Mouse (Mus musculus) neural tube, embryonic 14.5 days (tissue): Measurements from ENCODE around the gene Sectm1a. TPM values are rescaled to one million over a fixed set of nuclear protein-coding genes. Genes with fewer than 3 reads are reported as not detected.

ENCODE experiments used
- ATAC-seq: fragments of 200-750 bp; cut with Nextera tagmentation; 2 replicates; pipeline ENCODE4 v1.8.0; 2017; ENCODE audit warnings: low read depth, mild to moderate bottlenecking, moderate TSS enrichment, moderate library complexity
- H3K27ac ChIP-seq: fragments of 300-500 bp; sonication (generic); 2 replicates; pipeline ENCODE4 v1.5.1; 2014; ENCODE audit warnings: low read depth, mild to moderate bottlenecking, control low read depth, low read length, moderate library complexity, mixed read lengths
- H3K27me3 ChIP-seq: fragments of 300-500 bp; sonication (generic); 2 replicates; pipeline ENCODE4 v1.6.1; 2014; ENCODE audit warnings: low read length; ENCODE audit not compliant: control insufficient read depth, insufficient read depth
- H3K36me3 ChIP-seq: fragments of 300-500 bp; sonication (generic); 2 replicates; pipeline ENCODE4 v1.6.1; 2014; ENCODE audit warnings: low read length, mixed read lengths; ENCODE audit not compliant: control insufficient read depth, insufficient read depth
- H3K4me1 ChIP-seq: fragments of 300-500 bp; sonication (generic); 2 replicates; pipeline ENCODE4 v1.6.1; 2014; ENCODE audit warnings: low read length; ENCODE audit not compliant: control insufficient read depth, insufficient read depth
- H3K4me2 ChIP-seq: fragments of 300-500 bp; sonication (generic); 2 replicates; pipeline ENCODE4 v1.6.1; 2014; ENCODE audit warnings: mild to moderate bottlenecking, low read depth, low read length, control low read depth
- H3K4me3 ChIP-seq: fragments of 300-500 bp; sonication (generic); 2 replicates; pipeline ENCODE4 v1.5.1; 2014; ENCODE audit warnings: low read depth, low read length, control low read depth, mixed read lengths
- H3K9ac ChIP-seq: fragments of 300-500 bp; sonication (generic); replicated peaks from 2 replicates; pipeline ENCODE4 v1.6.1; 2014; ENCODE audit warnings: low read depth, mild to moderate bottlenecking, control low read depth, low read length, mixed read lengths
- H3K9me3 ChIP-seq: fragments of 300-500 bp; sonication (generic); 2 replicates; pipeline ENCODE4 v1.6.1; 2016; ENCODE audit warnings: low read length; ENCODE audit not compliant: control insufficient read depth
- WGBS: fragments of 180-500 bp; shearing (Covaris S2); extraction: QIAGEN DNeasy Blood & Tissue Kit; methylation state at CpG from one replicate; pipeline ENCODE4 v1.1.7; 2014; 5-methylcytosine and 5-hydroxymethylcytosine counted together
- polyA plus RNA-seq: library from polyadenylated mRNA; unstranded; fragments of >200 nt; fragmentation: Nextera tagmentation; extraction: Ambion mirVana; gene quantifications from 2 replicates; pipeline ENCODE4 v1.2.1, GENCODE M21; 2014

Gene Sectm1a
- polyA plus RNA-seq, 1 experiment from 2014 or later, result not detected

DNA sequence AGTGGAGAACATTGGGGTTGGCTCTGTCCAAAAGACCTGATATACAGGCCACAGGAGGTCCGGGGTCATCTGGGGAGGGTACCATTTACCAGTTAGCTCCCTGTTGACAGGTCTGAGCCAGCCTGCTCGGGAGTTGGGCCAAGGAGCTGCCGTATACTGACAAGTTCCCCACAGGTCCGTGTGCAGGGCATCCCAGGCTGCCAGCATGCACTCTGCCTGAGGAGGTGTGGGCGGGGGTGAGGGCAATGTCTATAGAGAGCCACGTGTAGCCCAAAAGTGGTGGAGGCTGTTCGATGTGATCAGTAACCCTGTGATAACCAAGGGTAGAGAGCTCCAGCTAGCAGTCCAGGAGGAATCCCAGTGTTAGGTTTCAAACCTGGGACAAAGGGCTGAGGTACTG lies 18.7 kb upstream of the Sectm1a start:
- no peaks in the 10 kb centered on the region for H3K27me3 ChIP-seq
- no peak for ATAC-seq
- no peaks in the 10 kb centered on the region for H3K4me1 ChIP-seq
- 73% methylated on average over 7 of the region's 7 CpGs for WGBS
- no peak overlapping the region for H3K4me3 ChIP-seq
- H3K36me3 ChIP-seq, result no peaks in the 10 kb centered on the region
- H3K9me3 ChIP-seq, result no peaks in the 10 kb centered on the region
- H3K9ac ChIP-seq, result no peak overlapping the region
- no peak overlapping the region for H3K27ac ChIP-seq
- H3K4me2 ChIP-seq, result no peak overlapping the region

DNA sequence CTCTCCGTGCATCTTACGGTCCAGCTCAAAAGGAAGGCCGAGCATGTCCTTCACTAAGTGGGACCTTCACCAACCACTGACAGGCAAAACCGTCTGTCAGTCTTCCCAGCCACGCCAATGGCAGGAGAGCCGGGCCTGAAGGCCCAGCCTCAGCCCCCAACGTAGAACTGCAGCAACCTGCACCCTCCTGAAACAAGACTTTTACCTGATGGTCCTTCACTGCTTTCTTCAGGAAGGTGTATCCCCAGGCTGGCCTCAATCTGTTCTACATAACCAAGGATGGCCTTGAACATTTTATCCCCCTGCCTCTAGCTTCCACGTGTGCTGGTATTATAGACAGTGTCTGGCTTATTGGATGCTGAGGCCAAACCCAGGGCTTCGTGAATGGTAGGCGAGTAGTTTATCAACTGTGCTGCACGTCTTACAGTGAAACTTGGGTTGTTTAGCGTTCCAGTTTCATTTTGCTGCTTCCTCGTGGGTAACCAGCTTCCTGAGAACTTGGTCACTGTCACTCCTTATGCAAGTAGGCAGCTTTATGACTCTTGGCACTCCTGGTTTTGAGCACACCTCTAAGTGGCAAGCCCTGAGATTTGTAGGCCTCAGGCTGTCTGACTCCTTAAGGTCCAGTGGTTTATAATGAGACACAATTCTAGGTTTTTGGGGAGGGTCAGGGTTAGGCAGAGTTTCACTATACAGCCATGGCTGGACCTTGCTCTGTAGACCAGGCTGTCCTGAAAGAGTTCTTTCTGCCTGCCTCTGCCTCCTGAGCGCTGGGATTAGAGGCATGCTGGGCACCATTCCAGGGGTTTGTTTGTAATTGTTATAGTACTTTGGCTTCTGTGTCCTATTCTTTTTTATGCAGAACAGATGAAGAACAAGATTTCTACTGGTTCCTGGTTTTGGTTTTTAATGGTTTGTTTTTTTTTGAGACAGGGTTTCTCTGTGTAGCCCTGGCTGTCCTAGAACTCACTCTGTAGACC lies 11.9 kb upstream of the Sectm1a start:
- Histone ChIP-seq H3K9ac (no peak overlapping the region), H3K27me3 (no peaks in the 10 kb centered on the region), H3K4me1 (no peaks in the 10 kb centered on the region), H3K9me3 (no peaks in the 10 kb centered on the region), H3K27ac (no peak overlapping the region), H3K36me3 (no peaks in the 10 kb centered on the region), H3K4me3 (no peak overlapping the region), H3K4me2 (no peak overlapping the region)
- 90% methylated on average over 14 of the region's 14 CpGs for WGBS
- no peak for ATAC-seq

DNA sequence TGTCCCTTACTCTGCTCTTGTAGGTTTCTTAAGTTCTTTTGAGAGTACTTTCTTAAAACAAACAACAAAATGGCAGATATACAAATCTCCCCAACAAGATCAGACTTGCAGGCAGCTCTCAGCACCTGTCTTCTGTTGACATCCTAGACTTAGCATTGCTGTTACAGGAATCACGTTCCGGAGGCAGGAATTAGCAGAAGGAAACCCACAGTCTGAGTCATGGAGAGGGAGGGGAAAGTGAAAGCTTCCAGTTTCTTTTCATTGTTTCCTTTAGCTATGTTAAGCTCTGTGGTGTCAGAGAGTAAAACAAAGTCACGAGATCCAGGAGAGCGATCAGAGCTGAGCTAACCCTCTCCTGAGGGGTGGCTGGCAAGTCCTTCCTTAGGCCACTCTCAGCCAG lies 9.9 kb upstream of the Sectm1a start:
- H3K4me1 ChIP-seq, result no peaks in the 10 kb centered on the region

DNA sequence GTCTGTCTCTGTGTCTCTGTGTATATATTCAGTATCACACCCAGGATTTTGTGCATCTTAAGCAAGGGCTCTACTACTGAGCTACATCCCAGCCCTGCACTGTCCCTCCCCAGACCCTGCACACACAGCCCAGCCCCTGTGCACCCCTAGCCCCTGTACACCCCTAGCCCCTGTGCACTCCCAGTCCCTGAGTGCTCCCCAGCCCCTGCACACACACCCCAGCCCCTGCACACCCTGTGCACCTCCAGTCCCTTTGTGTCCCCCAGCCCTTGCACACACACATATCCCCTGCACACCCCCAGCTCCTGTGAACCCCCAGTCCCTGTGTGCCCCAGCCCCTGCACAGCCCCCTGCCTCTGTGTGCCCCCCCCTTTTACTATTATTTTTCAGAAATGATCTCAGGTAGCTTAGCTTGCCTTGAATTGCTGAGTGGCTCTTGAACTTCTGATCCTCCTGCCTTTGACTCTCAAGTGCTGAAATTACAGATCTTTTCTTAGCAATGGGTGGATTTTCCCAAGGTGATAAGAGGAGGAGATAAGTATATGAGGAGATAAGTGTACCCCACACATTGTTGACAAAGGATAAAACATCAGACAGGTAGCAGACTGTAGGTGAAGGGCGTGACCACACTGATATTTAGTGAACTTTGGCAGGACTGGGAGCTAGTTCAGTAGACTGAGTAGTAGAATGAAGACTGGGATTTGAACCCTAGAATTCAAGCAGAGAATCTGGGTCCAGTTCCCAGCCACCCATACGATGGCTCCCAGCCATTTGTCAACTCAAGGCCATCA lies 8.9 kb upstream of the Sectm1a start:
- Histone ChIP-seq H3K9me3 (no peaks in the 10 kb centered on the region), H3K4me2 (no peak overlapping the region), H3K27ac (no peak overlapping the region), H3K36me3 (no peaks in the 10 kb centered on the region), H3K9ac (no peak overlapping the region), H3K4me1 (no peaks in the 10 kb centered on the region), H3K27me3 (no peaks in the 10 kb centered on the region), H3K4me3 (no peak overlapping the region)
- ATAC-seq, result no peak
- WGBS, result 96% methylated on average over 2 of the region's 2 CpGs

More for the DNA sequence above, 9.9 kb upstream of the Sectm1a start:
- Histone ChIP-seq H3K9ac (no peak overlapping the region), H3K9me3 (no peaks in the 10 kb centered on the region), H3K27ac (no peak overlapping the region), H3K36me3 (no peaks in the 10 kb centered on the region), H3K27me3 (no peaks in the 10 kb centered on the region), H3K4me3 (no peak overlapping the region), H3K4me2 (no peak overlapping the region)
- WGBS, result 79% methylated on average over 4 of the region's 4 CpGs
- ATAC-seq, result no peak

DNA sequence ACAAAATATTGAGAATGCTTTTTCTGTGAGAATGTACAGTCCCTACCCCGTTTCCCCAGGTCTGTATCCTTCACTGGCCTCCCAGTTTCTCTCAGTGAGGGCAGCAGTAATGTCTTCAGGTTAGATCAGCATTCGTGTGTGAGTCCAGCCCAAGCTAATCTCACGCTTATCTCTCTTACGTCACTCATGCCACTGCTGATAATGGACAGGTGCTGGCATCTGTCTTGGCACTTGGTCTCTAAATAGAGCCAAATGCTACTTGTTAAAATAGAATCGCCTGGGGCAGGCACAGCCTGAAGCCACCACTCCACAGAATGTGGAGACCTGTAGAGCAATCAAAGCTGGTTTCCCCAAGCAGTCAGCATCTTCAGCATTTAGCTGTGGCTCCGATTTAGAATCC lies 8.0 kb upstream of the Sectm1a start:
- WGBS, result 87% methylated on average over 6 of the region's 6 CpGs
- Histone ChIP-seq H3K27ac (no peak overlapping the region), H3K36me3 (no peaks in the 10 kb centered on the region), H3K9ac (no peak overlapping the region), H3K4me3 (no peak overlapping the region), H3K4me2 (no peak overlapping the region), H3K9me3 (no peaks in the 10 kb centered on the region), H3K4me1 (no peaks in the 10 kb centered on the region), H3K27me3 (no peaks in the 10 kb centered on the region)
- ATAC-seq, result no peak

DNA sequence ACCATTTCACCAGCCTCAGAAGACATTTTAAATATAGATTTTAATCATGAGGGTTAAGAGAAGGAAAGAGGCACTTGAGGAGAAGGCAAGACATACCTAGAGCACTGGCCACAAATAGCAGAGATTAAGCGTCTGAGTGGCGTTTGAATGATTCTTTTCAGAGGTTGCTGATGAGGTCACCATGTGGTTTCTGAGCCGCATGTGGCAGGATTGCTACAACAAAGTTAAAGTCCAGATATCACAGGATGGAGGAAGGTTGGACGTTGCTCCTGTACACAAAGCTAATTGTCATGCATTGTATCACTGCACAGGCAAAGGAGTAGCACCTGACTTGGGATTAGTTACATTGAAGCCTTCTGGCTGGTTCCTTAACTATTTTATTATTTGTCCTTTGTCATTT lies 5.3 kb upstream of the Sectm1a start:
- H3K27ac ChIP-seq, result no peak overlapping the region
- no peaks in the 10 kb centered on the region for H3K27me3 ChIP-seq
- H3K36me3 ChIP-seq, result no peaks in the 10 kb centered on the region
- no peak for ATAC-seq
- H3K4me2 ChIP-seq, result no peak overlapping the region
- WGBS, result 76% methylated on average over 4 of the region's 4 CpGs
- H3K4me1 ChIP-seq, result no peaks in the 10 kb centered on the region
- H3K4me3 ChIP-seq, result no peak overlapping the region
- no peaks in the 10 kb centered on the region for H3K9me3 ChIP-seq
- H3K9ac ChIP-seq, result no peak overlapping the region

DNA sequence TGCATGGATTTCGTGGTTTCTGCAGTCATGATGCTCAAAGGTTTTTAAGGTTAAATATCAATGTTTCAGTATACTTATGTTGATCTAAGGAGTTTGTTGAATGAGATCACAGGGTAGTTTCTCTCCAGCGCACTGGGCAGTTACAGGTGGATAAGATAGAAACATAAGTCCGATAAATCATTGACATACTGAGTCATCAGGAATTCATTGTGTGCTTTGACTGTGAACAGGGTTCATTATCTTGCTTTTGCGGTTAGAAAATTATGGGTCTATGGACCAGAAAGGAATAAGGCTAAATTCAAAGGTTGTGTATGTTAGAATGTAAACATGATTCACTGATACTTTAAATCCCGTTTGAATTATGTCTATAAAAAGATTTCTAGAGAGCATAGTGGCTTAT lies 4.2 kb upstream of the Sectm1a start:
- 84% methylated on average over 5 of the region's 5 CpGs for WGBS
- H3K27ac ChIP-seq, result no peak overlapping the region

DNA sequence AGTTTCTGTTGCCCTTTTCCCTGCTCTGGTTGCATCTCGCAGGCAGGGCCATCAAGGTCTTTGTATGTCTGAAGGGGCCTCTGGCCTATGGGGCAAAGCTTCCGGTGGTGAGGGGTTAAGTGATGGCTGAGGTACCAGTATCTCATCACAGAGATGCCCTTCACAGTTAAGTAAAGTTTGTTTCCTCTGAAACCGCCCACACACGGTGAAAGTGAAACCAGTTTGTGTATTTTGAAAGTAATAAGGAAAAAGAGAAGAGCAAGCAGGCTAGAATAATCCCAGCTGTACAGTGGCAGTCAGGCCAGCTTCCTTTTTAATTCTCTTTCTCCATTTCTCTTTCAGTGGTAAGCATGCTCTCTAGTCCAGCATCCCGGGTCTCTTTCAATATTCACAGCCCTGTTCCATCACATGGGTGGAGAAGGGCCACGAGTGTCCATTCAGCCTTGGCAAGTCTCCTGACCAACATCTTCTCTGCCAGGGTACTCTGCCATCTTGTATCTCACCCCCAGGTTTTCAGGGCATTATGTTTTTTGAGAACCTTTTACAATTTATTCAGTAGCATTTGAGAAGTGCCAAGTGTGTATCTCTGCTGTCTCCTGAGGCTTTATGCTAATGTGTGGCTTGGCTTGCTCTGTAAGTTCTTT lies 2.0 kb upstream of the Sectm1a start:
- H3K27me3 ChIP-seq, result no peaks in the 10 kb centered on the region
- no peak overlapping the region for H3K9ac ChIP-seq
- 81% methylated on average over 6 of the region's 6 CpGs for WGBS
- no peaks in the 10 kb centered on the region for H3K4me1 ChIP-seq
- H3K27ac ChIP-seq, result no peak overlapping the region
- no peaks in the 10 kb centered on the region for H3K9me3 ChIP-seq
- no peak overlapping the region for H3K4me2 ChIP-seq
- ATAC-seq, result no peak
- no peaks in the 10 kb centered on the region for H3K36me3 ChIP-seq
- H3K4me3 ChIP-seq, result no peak overlapping the region

More for the DNA sequence above, 4.2 kb upstream of the Sectm1a start:
- no peak overlapping the region for H3K4me3 ChIP-seq
- H3K36me3 ChIP-seq, result no peaks in the 10 kb centered on the region
- H3K27me3 ChIP-seq, result no peaks in the 10 kb centered on the region
- no peak for ATAC-seq
- no peaks in the 10 kb centered on the region for H3K4me1 ChIP-seq
- no peaks in the 10 kb centered on the region for H3K9me3 ChIP-seq
- no peak overlapping the region for H3K4me2 ChIP-seq
- H3K9ac ChIP-seq, result no peak overlapping the region
